Mouse (Mus musculus): ENCODE data around the gene Mob3c. TPM values are rescaled to one million over a fixed set of nuclear protein-coding genes. Genes with fewer than 3 reads are reported as not detected.

Mob3c gene
- polyA plus RNA-seq, 1 experiment = 34.5 TPM

GRCm38 (mm10) chr4:115884022-115884421, 56.1 kb downstream of the Mob3c start, which contains the start of gene Kncn:
Gene Kncn (plus strand): TSS chr4:115884400.
- no peak within 1 kb of the TSS for H3K4me3 ChIP-seq (ENCODE audit: extremely low read depth, insufficient read depth, insufficient read length)
- TF ChIP-seq CTCF (IDR thresholded peaks at IDR 0.05; ENCODE audit: extremely low read depth, insufficient read depth, insufficient read length, insufficient replicate concordance) = no peak
- TF ChIP-seq POLR2A (IDR thresholded peaks at IDR 0.05; ENCODE audit: low read depth, low read length) = no peak
- no peaks in the 10 kb centered on the region for H3K4me1 ChIP-seq (ENCODE audit: control insufficient read depth, insufficient read depth, insufficient read length)
- 77% methylated on average over 6 of the region's 6 CpGs for WGBS
- H3K27me3 ChIP-seq (ENCODE audit: control insufficient read depth, insufficient read depth, low read length) = no peaks in the 10 kb centered on the region
- no peaks in the 10 kb centered on the region for H3K36me3 ChIP-seq (ENCODE audit: control insufficient read depth, insufficient read depth, low read length)
- no peak for DNase-seq (ENCODE audit: low read depth in 1 of 2, low spot score in 2 of 2)
- H3K27ac ChIP-seq (ENCODE audit: insufficient read depth, low read length) = no peak within 1 kb of the TSS

Other genes starting within 250 kb of the Mob3c start
- not detected in 2 replicates for gene Cyp4a32, start 227.1 kb upstream of the Mob3c start, polyA plus RNA-seq (2012; rRNA removed)
- gene Cyp4b1, start 180.4 kb upstream of the Mob3c start, polyA plus RNA-seq (2012; rRNA removed) = 9.5 and 9.8 TPM in 2 replicates
- 12.8 and 19.6 TPM in 2 replicates for gene Efcab14, start 90.3 kb upstream of the Mob3c start, polyA plus RNA-seq (2012; rRNA removed)
- 0.14 and 0.32 TPM in 2 replicates for gene Tex38, start 47.1 kb upstream of the Mob3c start, polyA plus RNA-seq (2012; rRNA removed)
- 20.2 and 35.6 TPM in 2 replicates for gene Atpaf1, start 43.3 kb upstream of the Mob3c start, polyA plus RNA-seq (2012; rRNA removed)
- 68.2 and 69.2 TPM in 2 replicates for gene Mknk1, start 11.1 kb downstream of the Mob3c start, polyA plus RNA-seq (2012; rRNA removed)
- not detected in 2 replicates for gene Kncn, start 56.3 kb downstream of the Mob3c start, polyA plus RNA-seq (2012; rRNA removed)
- gene 6430628N08Rik, start 62.6 kb downstream of the Mob3c start, polyA plus RNA-seq (2012; rRNA removed) = not detected in 2 replicates
- gene Dmbx1, start 111.8 kb downstream of the Mob3c start, polyA plus RNA-seq (2012; rRNA removed) = not detected in 2 replicates
- 25.7 and 31.3 TPM in 2 replicates for gene Faah, start 189.8 kb downstream of the Mob3c start, polyA plus RNA-seq (2012; rRNA removed)
- gene Nsun4, start 225.8 kb downstream of the Mob3c start, polyA plus RNA-seq (2012; rRNA removed) = 8.2 and 9.3 TPM in 2 replicates
- 44.5 and 48.9 TPM in 2 replicates for gene Uqcrh, start 247.0 kb downstream of the Mob3c start, polyA plus RNA-seq (2012; rRNA removed)
- 22.4 and 35.3 TPM in 2 replicates for gene Lrrc41, start 247.2 kb downstream of the Mob3c start, polyA plus RNA-seq (2012; rRNA removed)

All from spleen, adult 2 months (tissue).